Mouse (Mus musculus) heart, postnatal 4 days (tissue): ENCODE results near the gene Cryba4. TPM values are rescaled to one million over a fixed set of nuclear protein-coding genes. Genes with fewer than 3 reads are reported as not detected.

Experiments used
- DNase-seq: peaks from one replicate; pipeline ENCODE4 v3.0.0; 2021
- total RNA-seq, 2 experiments: library from RNA; stranded (reverse); gene quantifications; 2 replicates each; pipeline ENCODE4 v1.2.3; 2021

Cryba4 gene
- total RNA-seq, 2 experiments from 2014 or later, result 1.7 to 2.3 TPM

DNA sequence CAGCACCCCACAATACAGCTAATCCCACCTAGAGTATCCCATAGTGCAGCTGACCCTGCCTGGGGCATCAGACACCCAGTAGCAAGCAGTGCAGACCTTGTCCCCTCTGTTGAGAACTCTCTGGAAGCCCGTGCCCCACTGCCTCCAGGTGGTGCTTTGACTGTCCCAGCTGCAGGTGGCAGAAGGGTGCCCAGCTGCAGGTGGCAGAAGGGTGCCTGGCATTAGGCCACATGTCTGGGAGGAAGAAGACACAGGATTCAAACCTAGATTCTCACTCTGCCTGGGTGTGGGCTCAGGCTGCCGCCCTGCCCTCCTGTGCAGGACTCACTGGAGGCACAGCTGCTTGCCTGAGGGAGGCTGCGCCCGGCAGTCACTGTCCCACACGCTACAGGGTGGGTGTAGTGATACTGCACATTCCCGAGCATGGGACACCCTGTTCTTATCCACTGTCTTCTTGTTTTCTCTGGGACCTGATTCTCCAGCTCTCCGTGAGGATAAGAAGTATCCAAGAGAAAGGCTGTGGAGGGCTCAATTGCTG lies 33.3 kb upstream of the Cryba4 start:
- no peak for DNase-seq

DNA sequence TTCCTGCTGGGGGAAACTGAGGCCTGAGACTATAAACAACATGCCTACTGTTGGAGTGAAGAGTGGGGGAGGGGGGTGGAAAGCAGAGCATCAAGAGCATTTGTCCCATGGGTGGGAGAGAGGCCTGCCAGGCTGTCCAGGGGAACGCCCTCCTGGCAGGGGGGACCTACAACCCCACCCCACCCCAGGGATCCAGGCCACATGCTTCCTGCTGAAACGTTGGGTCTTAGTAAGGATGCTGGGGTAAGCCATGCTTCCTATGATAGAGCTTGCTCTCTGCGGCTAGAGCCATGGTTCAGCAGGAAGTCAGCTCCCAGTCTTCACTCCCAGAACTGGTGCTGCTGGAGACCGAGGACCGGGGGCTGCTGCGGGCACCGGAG lies 31.9 kb upstream of the Cryba4 start:
- DNase-seq, result no peak

DNA sequence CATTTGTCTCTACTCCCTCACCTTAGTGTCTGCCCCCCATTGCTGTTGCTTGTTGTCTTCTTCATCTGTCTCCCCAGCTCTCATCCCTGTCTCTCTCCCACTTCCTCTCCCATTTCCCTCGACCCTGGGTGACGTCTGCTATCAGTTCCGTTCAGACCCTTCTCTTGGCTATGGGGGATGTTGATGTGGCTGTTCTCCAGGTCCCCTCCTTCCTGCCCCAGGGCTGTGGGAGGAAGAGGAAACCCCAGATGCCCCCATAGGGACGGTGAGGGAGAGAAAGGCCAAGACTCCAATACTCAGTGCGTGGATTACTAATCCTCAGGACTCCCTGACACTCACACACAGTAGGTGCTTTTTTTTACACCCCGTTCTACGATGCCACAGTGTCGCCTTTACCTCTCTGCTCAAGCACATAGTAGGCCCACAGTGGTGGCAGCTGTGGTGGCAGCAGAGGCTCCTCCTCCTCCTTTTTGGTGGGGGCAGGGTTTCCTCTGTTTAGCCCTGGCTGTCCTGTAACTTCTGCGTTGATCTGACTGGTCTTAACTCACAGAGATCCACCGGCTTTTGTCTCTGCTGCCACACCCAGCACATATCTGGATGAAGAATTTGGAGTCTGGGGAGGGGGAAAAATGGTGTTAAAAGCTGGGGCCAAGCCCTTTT lies 31.4 kb upstream of the Cryba4 start:
- DNase-seq, result peak; percentile 51

DNA sequence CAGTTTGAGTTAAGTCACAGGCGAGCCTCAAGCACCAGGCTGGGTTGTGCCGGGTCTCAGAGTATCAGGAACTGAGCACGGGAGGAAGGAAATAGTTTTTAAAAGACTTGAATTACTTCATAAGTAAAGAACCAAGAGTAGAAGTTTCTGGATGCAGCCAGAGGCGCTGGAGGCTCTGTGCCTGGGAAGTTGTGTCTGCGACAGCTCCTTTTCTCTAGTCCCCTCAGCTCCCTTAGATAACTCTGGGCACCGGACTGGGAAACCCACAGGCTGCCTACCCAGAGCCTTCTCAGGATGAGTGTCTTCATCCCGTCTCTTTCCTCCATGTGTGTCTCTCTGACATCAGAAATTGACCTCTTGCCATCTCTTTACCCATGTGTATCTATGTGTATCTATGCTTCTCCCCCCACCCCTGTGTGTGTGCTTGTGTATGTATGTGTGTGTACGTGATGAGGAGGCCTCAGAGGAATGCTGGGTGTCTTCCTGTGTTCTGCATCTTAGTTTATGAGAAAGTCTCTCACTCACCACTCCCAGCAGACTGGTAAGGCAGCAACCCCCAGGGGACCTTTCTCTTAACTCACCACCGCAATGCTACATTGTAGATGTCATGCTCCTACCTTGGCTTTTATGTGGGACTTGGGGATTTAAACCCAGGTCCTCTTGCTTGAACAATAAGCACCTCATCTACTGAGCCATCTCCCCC lies 30.6 kb upstream of the Cryba4 start:
- no peak for DNase-seq

DNA sequence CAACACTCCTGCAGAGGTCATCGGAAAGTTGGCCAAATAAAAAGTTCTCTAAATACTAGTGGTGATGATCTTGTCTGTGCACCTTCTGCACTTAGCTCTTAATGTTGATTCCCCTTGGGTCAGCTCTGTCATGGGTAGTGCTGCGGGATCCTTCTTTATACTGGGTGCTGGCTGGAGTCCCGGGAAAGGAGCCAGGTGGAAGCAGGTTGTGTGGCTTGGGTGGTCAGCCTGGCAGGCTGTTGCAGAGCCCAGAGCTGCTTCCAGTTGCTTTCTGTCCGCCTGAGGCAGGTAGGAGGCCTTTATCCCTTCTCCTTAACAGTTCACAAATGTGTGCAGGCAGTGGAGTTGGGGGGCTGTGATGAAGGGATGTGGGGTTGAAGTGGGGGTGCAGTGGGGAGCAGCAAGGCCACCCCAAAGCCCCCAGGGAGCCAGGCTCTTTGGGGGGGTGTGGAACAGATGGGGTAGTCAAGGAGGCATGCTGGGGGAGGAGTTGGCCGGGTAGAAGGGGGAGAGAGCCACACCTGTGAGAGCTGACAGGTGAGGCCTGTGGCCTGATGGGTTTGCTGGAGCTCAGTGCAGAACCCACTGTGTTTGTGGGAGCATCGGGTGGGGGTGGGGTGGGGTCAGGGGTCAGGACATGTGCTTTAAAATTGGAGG lies 29.9 kb upstream of the Cryba4 start:
- DNase-seq, result peak; percentile 45

DNA sequence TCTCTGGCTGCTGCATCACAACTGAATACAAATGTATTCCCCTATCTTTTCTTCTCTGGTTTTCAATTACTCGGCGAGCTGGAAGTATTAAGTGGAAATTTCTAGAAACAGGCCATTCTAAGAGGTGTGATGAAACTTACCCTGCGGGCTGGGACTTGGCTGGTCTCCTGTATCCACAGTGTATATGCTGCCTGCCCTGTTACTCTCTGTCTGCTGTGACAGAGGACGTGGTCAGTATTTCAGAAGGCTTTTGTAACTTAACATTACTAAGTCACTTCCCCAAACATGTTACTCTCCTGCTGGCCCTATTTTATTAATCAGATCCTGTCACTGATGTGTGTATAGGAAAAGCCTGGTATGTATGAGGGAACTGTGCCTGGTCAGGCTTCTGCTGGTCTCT lies 29.4 kb upstream of the Cryba4 start:
- DNase-seq, result no peak

DNA sequence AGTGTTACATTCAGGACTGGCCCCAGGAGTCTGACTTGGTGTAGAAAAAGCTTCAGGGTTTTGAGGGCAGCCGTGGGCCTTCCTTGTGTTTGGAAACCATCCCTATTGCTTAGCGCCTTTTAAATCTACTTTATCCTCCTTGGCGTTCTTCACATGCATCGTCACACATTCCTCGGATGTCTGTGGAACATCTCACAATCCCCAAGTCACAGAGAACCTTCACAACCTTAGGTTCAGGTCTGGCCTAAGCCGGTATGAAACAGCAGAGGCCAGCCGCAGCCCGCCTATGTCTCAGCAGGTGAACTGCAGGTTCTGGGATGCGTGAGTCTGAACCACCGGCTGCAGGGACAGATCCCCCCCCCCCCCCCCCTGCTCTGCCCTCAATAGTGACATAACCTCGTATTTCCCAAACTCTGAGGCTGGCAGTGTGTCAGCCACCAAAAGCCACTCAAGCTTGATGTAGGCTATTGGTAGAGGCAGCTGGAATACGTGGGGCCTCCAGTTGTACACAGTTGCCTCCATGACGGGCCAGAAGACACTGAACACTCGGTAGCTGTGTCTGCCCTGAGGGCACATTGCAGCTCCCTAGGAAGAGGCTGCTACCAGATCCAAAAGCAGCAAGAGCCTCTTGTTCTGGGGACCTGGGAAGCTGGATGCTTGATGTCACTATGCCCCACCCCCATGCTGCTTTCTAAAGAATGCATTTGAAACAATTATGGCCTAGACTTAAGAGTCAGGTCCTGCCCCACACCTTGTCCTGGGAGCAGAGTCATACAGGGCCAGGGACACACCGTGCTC lies 28.7 kb upstream of the Cryba4 start:
- DNase-seq, result no peak

DNA sequence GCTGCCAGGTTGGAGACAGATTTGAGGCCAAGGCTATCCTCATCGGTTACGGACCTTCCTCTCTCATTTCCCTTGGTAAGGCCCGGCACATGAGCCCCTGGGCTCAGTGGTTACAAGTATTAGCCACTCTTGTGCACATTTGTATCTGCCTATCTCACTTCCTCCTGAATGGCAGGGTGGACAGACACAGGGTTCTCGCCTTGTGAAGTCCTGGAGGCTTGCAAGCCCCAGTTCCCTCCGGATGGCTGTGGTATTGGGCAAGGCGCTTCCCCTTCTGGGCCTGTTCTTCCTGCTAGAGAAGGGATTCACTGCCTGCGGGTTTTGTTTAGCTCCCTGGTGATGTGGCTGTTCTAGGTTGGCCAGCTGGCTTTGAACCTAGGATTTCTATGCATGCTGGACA lies 27.8 kb upstream of the Cryba4 start:
- no peak for DNase-seq

DNA sequence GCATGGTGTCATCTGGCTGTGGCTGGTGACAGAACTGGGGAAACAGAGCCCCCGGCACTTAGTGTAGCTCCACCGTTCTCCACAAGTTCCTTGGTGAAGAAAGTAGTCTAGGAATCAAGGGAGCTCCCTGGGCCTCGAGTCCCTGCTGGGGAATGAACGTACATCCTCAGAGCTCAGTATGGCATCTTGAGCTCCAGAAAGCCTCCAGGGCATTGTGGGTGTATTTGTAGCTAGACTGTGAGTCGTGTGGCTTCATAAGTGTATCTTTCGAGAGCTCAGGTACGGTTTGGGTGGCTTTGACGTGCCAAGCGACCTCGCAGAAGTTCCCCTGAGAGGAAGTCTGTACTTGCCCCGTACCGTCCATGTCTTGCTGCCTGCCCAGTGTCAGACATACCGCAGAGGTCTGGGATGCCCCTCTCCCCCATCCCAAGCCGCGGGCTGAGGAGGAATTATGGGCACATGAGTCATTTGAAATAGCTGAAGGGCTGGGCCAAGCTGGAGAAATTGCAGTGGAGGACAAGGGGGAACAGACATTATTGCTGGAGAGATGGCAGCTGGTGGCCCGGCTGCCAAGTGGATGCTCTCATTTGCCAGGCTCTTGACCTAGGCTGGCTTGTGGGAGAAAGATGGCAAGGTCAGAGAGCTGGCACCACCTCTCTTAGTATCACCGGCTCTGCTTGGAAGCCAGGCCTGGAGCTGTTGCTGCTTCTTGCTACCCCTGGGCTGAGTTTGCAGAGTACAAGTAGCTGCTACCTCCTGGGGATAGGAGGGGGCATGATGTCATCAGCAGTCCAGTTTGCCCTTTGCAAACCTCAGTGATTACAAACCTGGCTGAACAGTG lies 27.1 kb upstream of the Cryba4 start:
- DNase-seq, result no peak

DNA sequence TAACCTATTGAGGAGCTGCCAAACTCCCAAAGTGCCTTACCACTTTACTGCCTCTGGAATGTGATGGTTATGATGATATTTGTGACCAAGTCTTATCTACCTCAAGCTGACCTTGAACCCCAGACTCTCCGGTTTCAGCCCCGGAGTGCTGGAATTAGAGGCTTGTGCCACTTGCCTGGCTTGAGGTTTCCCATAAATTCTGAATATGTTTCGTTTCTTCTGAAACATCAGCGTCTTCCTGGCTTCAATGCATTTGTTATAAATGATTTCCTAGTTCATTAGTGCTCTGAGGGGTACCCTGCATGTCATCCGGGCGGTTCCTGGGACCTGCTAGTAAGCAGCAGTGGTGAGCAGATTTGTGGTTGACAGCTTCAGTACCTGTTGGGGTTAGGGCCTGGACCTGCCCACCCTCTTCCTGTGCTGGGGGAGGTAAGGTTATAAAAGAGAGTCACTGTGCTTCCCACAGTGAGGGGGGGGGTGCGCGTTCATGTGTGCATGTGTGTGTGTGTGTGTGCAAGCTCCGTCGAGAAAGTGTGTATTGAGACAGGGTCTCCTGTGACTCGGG lies 25.7 kb upstream of the Cryba4 start:
- DNase-seq, result no peak

DNA sequence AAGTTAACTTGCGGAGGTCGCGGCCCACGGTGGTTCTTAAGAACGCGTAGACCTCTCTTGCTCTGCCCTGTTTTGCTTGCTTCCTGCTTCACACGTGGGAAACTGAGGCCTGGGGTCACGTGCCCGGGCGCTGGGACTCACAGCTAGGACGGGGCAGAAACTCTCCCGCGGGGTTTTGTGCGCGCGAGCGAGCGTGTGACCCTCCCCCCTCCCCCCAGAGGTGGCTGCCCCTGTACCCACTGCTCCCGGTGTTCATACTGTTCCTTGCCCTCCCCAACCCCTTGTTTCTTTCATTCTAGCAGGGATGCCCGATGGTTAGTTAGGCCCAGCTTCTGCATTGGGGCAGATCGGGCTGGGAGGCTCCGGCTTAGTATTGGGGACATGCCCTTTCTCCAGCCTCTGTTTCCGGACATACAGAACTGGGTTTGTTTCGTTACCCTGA lies 24.6 kb upstream of the Cryba4 start:
- DNase-seq, result no peak

DNA sequence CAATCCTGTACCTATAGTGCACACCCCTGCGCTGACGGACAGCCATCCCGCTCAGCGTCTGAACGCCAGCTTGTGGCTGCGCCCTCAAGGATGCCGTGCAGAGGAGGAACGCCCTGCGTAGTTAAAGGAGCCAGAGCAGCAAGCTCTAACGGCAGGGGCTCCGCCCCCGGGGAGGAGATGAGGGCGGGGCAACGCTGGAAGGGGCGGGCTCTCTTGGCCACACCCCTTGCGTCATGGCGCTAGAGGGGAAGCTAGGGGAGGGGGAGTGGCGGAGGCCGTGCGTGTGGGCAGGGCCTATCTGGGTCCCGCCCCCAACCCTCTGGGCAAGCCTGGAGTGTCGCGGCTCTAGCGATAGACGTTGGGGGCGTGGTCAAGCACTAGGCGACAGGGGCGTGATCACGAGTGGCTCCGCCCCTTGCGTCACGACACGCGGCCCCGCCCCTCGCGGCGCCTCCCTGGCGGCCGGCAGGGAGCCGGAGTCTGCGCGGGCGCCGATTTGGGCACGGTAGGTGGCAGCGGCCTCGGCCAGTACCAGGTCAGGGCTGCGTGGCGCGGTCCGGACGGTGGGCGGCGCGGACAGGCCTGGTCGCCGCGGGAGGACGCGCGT lies 24.1 kb upstream of the Cryba4 start, which contains the start of gene Tpst2:
Gene Tpst2, plus strand, starts transcription at position 425 of the 607 bp plus-strand sequence.
- DNase-seq, result peak; percentile 100

DNA sequence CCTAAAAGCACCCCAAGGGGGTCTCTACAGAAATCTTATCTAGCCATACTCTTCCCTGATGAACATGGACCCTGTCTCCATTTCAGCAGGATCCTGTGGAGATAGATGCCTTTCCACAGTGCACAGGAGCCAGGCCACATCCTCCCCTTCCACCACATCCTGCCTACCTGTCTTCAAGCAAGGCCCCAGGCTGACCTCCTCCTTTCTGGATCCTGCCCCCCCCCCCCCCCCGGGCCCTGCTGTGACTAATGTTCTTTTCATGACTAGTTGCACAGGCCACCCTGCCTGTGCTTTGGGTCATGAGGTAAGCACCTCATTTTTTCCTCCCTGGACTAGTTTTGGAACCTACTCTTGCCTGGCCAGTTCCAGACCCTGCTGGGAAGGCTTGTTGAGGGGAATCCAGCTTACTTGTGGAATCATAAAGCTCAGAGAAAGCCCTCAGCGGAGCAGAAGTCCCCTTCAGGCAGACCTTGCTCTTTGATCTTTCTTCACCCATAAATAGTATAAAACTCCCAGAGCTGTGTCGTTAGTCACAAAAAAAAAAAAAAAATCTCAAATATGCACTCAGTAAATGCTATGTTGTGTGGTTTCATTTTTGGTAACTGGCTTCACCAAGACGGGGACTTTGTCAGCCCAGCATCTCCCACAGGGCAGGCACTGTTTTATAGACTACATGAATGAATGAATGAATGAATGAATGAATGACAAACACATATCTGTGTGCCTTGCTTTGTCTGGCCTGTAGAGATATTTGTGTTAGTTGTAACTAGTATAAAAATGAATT lies 22.9 kb upstream of the Cryba4 start:
- no peak for DNase-seq

DNA sequence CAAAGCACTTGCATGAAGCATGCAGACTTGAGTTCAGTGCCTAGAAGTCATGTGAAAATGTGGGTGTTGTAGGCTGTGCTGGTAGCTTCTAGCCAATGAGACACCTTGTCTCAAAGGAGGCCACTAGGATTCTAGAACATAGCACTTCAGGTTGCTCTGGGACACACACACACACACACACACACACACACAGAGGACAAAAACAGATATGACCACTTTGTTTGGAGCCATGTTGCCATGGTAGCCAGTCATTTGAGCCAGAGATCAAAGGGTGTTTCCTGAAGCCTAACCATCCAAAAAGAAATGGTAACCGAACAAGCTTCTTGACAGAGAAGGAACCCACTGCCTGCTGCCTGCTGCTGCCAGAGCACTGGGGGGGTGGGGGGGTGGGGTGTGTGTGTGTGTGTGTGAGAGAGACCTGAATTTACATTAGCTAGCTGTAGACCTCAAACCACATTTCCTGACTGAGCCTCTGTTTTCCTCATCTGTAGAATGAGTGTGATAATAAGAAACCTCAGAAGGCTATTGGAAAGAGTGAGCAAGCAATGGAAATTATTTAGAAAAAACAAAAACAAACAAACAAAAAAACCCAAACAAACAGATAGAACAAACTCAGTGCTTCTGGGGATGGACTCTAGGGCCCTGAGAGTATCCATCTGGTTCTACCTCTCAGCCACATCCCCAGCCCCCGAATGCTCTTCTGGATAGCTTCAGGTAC lies 21.6 kb upstream of the Cryba4 start:
- no peak for DNase-seq

DNA sequence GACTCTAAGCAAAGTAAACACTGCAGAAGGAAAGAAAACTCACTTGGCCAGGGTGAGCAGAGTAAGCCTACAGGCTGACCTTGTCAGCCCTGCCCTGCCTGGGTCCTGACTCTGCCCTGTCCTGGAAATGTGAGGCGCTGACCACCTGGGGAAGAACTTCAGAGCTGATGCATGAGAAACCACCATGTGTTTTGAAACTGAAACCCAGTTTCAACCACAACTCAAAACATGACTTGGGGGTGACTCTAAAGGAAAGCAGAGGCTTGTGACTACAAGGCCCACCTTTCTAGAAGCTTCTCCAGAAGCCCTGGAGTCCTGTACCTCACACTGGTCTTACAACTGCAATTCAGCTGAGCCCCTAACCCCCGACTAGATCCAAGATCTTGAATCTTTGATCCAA lies 20.6 kb upstream of the Cryba4 start:
- DNase-seq, result no peak

DNA sequence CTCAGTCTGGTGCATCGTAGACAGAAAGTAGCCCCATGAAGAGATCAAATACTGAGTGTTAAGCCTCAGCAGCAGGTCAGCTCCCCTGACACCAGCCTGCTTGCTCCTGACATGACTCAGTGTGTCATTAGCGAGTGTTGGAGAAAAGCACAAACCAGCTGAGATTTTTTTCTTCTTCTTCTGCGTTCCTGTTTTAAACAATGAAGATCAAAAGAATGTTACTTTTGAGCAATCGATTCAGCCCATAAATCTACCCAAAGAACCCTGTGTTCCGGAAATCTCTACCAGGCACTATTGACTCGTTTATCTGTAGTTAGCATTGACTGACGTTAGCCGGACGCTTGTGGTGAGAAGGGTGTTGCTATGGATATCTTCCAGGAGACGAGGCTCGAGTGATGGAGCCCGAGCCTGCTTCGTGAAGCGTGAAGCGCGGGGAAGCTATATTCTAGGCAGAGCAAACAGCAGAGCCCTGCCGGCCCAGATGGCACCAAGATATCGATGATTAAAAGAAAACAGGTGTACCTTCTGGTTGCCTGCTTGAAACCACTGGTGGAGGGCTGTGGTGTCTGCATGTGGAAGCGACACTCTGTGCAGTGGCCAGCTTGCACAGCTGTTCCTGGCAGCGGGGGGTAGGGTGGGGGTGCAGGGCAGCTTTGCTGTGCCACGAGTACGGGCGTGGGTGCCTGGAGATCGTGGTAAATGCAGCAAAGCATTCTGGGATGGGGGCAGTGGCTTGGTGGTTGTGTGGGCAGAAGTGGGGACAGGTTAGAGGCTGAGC lies 18.6 kb upstream of the Cryba4 start:
- DNase-seq, result no peak

DNA sequence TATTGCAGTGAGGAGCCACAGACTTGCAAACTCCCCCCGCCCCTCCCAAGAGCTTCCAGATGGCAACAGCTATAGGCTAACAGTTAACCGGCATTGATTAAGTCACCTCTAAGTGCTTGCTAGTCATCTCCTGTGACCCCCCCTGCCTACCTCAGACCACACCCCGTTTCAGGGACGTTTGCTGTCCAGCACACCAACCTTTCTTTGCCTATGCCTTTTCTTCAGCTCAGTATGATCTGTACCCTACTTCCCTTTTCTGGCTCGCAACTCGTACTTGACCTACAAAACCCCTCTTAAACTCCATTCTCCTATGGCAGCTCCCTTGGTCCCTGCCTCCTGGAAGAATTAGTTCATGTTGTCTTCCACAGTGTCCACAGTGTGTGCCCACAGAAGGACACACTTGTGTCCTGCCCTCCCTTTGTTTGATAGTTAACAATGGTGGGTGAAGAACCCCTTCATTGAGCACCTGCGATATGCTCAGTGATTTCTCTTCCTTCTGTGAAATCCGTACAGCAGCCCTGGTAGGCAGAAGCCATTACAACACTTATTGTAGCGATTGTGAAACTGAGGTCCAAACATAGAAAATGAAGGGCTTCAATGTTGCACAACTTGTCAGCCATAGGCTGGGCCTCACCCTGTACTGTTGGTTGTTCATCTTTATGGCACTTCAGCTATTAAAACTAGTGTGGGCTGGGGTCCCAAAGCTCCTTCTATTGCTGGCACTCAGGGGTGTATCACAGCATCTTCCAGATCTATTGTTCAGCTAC lies 13.9 kb upstream of the Cryba4 start:
- no peak for DNase-seq

DNA sequence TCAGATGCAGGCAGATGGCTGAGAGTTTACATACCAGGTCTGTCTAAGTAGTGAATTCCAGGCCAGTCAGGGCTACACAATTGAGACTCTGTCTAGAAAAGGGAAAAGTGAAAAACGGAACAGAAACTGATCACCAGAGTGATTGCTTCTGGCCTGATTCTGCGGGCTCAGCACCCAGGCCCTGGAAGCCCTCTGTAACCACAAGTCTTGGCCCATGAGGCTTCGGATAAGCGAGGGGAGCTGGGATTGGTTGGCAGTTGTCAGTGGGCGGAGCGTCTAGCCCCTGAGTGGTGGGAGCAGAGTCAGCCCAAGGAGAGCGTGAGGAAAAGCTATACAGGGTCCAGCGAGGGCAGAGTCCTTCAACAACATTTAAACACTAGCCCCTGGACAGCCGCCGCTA lies 13.2 kb upstream of the Cryba4 start:
- no peak for DNase-seq
